Mouse (Mus musculus) spleen, adult 12 weeks (tissue): ENCODE results near the gene Ttc29.

Experiments used
- DNase-seq: peaks from one replicate; pipeline ENCODE4 v3.0.0; 2022; ENCODE audit warnings: low spot score

Gene Ttc29

DNA sequence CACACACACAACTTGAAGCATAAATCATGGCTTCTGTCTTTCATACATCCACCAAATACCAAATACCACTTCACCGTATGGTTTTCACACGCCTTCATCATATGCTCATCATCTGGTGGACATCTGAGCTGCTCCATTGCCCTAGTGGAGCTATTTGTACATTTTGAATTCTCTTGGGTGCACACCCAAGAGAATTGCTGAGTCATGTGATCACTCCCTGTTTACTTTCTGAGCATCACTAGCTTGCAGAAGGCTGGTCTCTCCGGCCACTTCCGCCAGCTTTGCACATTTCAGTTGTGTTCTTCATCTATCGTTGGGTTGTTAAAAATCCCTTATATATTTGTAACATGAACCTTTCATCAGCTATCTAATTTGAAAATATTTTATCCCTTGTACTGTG lies 65.5 kb downstream of the Ttc29 start:
- no peak for DNase-seq

DNA sequence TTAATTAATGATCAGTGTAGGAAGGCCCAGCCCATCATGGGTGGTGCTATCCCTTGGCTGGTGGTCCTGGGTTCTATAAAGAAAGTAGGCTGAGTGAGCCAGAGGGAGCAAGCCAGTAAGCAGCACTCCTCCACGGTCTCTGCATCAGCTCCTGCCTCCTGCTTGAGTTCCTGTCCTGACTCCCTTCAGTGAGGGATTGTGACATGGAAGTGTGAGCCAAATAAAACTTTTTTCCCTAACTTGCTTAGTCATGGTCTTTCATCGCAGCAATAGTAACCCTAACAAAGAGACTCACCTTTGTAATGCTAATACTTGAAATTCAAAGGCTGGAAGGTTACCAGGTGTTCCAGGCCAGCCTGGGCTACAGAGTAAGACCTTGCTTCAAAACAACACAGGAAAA lies 71.7 kb downstream of the Ttc29 start:
- no peak for DNase-seq

DNA sequence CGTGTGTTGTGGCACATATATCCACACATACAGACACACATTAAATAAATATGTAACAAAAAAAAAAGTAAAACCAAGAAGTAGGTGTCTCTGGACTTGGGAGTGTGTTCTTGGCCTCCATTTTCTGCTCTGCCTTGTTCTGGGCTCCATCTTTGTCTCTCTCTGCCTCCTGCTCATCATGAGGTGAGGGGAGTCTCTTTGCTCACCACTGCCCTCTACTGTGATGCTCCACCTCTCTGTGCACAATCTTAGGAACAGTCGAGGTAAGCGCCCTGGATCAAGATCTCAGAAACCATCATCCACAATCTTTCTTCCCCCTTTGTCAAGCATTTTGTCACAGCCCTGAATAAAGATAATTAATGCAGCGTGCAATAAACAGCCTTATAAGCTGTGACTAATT lies 72.3 kb downstream of the Ttc29 start:
- DNase-seq = no peak

DNA sequence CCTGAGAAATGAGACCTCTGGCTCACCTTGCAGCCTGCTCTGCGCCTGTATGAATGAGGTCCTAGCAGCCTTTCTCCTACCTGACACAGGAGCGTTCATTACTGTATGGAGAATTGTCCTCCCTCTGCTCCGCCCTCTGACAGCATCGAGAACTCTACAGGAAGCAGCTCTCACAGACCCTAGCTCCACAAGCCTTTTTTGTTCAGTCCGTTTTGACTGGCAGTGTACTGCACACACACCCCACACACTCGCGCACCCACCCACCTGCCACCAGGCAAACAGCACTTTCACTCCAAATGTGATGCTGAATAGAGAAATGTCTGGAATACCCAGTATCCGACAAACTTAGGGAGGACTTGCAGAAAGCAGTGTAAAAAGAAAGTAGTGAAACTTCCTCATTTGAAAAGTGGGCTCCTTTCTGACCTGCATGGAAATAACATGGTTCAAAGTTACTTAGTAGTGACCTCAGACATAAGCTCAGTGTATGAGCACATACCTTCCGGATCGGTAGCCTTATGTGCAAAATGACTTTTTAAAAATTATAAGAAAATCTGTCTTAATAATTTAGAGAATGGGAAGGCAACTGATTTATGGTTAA lies 76.4 kb downstream of the Ttc29 start:
- no peak for DNase-seq

DNA sequence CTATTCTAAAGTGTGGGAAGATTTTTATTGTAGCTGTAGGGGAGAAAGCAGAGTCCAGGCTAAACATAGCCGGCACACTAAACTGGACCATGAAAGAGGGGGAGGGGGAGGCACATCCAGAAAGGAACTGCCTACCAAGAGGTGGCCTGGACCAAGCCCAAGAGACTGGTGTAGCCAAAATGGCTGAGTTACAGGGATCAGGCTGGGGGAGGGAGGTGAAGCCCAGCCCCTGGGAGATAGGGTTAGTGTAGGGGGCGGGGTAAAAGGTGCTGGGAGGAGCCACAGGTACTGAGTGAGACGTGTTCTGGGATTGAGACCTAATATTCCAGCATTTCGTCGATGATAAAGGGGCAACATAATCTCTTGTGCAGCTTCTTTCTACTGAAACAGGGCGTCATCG lies 77.2 kb downstream of the Ttc29 start:
- no peak for DNase-seq

- no peak for DNase-seq
Measured at GRCm38 (mm10) chr8:78295494-78295893, 82.4 kb downstream of the Ttc29 start.

GRCm38 (mm10) chr8:78303579-78303978 lies 90.5 kb downstream of the Ttc29 start:
- DNase-seq = no peak

DNA sequence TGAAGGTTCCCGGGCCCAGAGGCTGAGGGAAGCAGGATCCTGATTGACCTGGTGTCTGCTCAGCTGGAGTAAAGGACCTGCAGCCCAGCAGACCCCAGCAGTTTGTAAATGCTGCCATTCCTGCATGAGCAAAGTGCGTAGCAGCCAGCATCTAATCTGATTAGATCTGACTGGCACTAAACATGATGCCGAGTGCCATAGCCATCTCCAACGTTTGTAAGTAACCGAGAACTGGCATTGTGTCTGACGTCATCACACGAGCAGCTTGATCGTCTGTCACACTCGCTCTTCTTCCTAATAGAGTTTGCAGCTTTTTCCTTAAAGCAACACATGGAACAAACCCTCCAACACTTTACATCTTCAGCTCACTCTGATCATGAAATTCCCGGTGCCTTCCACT lies 93.5 kb downstream of the Ttc29 start:
- no peak for DNase-seq

DNA sequence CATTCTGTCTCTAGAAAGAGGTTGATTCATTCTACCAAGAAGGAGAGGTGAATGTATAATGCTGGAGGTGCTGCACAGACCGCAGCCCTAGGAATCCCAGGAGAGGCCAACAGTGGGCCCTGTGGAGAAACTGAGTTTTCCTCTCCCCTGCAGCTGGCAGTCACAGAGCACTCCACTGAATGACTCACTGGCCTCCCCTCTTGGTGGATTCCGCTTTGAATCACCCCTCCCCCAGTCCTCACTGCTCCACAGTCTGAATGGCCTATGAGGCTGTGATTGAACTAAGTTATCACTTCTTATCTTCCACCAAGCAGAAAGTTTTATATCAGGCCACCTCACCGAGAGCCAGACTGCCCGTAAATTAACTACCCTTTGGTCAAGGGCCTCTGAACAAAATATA lies 94.0 kb downstream of the Ttc29 start:
- DNase-seq = no peak

- no peak for DNase-seq
Measured at GRCm38 (mm10) chr8:78309539-78309938, 96.4 kb downstream of the Ttc29 start.

- DNase-seq = no peak
Measured at GRCm38 (mm10) chr8:78315576-78315975, 102.5 kb downstream of the Ttc29 start.

- DNase-seq = no peak
Measured at GRCm38 (mm10) chr8:78317666-78318065, 104.6 kb downstream of the Ttc29 start.

DNA sequence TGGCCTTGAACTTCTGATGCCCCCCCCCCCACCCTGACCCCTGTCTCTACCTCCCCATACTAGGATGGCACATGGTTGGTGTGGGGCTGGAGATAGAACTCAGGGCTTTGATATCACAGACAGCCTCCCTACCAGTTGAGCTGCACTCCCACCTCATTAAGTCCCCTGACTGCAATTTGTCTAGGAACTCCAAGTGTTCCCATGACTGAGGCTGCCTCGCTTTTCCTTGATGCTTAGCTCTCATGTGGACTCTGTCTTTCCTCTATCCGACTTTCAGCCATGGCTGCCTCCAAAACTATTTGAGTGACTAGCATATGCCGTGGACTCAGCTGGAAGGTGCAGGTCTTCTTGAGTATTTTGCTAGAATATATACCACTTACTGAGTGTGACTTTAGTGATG lies 110.3 kb downstream of the Ttc29 start:
- no peak for DNase-seq

DNA sequence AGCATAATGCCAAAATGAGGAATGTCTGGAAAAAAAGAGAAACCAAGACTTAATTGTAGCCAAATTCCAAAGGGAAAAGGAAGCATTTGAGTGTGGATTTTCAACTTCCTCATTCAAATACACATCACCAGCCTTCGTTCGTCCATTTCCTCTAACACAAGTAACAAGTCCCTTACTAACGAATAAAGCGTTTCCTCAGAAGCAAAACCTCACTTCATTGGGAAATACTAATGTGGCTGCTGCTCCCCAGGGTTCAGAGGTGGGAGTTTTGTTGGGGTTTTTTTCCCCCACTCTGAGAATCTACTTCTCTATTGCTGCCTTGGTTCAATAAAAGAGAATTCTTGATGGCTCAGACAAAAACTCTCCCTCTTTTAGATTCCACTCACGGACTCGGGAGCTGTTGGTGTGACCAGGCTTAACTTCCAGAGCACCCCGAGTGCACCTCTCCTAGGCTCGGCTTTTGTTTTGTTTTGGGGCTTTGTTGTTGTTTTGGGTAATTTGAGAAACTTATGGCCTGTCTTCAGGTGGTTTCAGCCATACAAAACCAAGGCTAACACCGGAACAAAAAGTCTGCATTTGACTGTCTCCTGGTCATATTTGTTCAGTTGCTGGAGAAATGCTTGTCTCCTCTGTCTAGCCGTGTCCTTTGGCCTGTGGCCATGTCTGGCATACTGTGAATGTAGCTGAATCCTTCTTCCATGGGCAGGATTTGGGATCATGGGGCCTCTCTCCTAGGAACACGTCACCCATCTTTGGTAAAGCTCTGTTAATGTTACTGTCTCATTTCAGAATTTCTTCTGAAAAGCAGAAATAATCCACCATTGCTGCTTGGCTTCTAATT lies 127.8 kb downstream of the Ttc29 start:
- DNase-seq = no peak

DNA sequence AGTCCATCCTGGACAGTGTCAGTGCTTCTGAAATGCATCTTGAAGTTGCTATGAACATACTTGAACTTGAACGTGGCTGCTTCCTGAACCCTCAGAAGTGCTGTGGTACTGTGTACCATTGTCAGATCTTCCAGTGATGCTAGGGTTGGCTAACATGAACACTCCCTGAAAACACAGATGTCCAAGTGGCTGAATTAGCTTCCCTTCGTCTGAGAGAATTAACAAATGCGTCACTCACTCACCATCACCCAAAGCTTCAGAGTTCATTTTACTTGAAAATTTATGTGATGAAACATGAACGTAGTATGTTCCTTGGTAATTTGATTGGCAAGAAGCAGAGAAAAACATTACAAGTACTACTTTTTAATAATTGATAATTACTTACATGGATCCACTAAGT lies 129.1 kb downstream of the Ttc29 start:
- no peak for DNase-seq

DNA sequence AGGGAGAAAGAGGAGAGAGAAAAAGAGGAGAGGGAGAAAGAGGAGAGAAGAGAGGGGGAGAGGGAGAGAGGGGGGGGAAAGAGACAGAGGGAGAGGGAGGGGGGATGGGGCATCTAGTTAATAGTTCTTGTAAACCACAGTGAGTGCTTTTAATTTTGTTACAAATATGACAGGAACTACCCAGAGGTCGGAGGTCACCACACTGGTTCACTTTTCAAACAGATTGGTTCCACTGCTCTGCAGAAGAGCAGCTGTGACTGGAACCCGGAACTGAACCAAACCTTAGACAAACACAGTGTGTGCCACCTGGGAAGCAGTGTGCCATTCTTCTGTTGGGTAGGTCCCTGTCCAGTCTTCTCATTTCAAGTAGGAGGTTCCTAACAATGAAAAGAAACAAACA lies 130.9 kb downstream of the Ttc29 start:
- no peak for DNase-seq

DNA sequence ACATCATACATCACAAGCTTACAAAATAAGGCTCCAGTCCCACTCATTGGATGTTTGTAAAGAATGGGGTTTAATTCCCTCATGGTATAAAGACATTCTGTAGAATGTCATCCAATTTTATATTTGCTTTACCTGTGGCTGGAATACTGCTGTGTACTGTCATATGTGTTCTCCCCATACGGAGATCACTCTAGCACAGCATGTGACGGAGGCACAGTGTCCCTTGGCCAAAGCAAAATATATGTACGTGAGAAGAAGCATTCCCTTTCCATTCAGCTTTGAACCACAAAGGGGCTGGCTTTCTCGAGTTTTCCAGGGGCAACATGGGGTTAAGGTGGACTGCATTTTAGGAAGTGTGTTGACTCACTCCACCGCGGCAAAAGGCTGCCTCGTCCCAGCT lies 132.6 kb downstream of the Ttc29 start:
- no peak for DNase-seq

- DNase-seq = no peak
Measured at GRCm38 (mm10) chr8:78346131-78346621, 133.1 kb downstream of the Ttc29 start.

- DNase-seq = no peak
Measured at GRCm38 (mm10) chr8:78353902-78354301, 140.8 kb downstream of the Ttc29 start.

GRCm38 (mm10) chr8:78354801-78355200 lies 141.7 kb downstream of the Ttc29 start:
- DNase-seq = no peak

DNA sequence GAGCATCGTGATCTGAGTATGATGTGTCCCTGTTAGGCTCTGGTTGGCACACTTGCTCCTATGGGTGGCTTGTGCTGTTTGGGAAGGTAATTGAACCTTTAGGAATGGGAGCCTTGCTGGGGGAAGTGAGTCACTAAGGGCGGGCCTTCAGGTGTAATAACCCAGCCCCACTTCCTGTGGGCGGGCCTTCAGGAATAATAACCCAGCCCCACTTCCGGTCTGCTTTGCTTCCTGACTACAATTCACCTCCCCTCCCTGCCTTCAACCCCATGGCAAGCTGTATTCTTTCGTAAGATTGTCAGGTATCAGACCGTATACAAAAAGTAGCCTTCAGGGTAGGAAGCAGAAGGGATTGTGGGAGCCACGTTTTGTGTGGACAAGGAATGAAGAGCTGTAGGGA lies 177.7 kb downstream of the Ttc29 start:
- DNase-seq = no peak

DNA sequence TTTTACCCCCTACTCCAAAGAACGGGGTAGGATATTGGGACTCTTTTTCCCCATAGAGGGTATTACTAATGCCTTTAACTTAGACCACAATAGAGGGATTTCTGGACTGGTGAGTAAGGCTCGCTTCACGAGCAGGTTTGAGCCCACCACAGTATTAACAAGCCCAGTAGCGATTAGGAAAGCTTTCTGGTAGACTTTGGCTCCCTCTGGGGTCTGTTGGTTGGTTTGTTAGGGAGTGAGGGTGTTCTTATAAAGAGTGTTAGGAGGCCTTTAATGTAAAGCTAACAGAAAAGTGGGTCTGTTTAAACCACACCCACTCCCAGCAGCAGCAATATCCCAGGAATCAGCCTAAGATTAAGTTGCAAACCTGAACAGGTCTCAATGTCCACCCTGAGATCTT lies 206.2 kb downstream of the Ttc29 start:
- DNase-seq = no peak

DNA sequence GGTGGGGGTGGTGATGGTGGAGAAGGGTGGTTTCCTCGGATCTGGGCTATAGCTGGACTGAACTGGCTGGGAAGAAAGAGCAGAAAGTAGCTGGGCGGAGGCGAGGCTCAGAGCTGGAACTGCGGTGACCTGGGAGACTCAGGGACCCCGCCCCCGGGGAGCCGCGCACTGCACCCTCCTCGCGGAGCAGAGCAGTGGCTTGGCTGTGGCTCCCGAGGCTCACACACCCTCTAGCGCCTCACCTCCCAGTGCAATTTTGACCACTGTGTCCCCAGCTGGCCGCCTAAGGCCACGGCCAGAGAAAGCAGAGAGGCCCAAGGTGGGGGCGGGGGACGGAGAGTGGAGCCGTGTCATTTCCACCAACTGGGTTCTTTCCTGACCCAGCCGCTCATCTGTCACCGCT lies 207.0 kb downstream of the Ttc29 start:
- no peak for DNase-seq

- DNase-seq = no peak
Measured at GRCm38 (mm10) chr8:78423937-78424336, 210.8 kb downstream of the Ttc29 start.
